Mouse (Mus musculus) thymus, postnatal 4 days (tissue): ENCODE measurements around the gene Sst.
A peak's percentile ranks its signal among the peaks of the same experiment; 100 is the strongest.
"Not testable (repeated sequence)": the region's sequence is repeated elsewhere in the genome, so short reads cannot be mapped to it uniquely, and the experiment has no call there.

ENCODE experiments used
- DNase-seq: peaks from one replicate; pipeline ENCODE4 v3.0.0; 2021

The Sst gene

DNA sequence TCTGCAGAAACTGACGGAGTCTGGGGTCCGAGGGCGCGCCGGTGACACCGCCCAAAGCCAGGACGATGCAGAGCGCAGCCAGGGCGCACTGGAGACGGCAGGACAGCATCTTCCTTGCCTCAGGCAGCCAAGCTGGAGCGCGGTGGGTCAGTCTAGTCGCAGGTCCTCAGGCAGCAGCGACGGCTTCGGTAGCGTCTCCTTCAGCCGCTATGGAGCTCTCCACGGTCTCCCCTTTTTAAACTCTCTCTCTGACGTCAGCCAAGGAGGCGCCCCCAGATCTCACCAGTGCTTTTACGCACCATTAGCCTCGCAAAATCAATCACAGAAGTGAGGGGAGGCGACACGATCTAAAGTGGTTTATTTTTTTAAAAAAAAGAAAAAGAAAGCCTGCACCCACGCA is at the start of gene Sst:
Sst (minus strand) TSS at position 323 of the 400 bp plus-strand sequence.
- no peak for DNase-seq

DNA sequence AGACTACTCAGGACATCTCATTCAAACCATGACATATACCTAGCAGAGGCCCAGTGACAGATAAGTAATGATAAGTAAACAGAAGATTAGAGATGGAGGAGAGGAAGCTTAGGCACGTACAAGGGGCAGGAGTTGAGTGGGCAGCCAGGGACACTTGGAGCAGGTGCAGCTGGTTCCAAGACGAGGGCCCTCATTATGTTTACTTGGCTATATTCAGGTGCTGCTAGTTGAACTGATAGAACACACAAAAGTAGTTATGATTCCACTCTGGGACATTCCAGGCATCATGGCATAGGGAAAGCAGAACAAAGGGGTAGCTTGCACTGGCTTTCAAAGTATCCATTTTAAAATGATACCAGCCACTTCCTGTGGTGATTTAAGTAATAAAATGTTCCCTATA is 43.6 kb upstream of the Sst start:
- no peak for DNase-seq

DNA sequence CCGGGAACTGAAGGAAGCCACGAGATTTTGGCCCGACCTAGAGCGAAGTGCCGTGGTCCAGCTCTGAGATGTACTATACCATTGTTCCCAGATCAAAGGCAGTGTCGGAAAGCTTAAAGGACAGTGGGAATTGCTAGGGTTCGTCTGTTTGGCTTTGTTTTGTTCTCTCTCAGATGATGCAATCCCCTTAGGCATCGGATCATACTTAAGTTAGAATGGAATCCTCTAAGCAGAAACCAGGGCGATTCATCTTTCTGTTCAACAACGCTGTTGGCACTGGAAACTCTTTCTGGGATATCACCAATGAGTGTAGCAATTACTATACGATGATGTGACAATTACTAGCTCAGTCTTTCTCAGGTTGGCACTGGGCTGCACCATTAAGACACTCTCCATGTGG is 41.5 kb upstream of the Sst start, which contains the start of gene Rtp2:
Rtp2 (minus strand) TSS at position 101 of the 400 bp plus-strand sequence.
- DNase-seq, result no peak

DNA sequence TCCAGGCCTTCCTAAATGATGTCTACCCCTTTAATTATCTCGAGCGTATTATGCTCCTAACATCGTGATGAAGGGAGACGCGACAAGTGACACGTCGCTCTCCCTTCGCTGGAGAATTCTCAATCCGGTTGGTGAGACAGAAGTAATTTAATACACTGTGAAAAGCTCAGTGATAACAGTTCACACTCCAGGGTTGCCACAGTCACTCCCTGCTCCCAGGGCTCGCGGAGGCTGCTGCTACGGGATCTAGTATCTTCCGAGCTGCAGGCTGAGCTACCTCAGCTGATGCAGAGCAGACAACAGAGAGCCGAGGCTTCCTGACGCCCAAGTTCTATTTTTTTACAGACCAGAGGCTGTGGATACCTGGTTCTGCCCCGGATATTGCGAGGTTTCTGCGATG is 40.5 kb upstream of the Sst start:
- no peak for DNase-seq

DNA sequence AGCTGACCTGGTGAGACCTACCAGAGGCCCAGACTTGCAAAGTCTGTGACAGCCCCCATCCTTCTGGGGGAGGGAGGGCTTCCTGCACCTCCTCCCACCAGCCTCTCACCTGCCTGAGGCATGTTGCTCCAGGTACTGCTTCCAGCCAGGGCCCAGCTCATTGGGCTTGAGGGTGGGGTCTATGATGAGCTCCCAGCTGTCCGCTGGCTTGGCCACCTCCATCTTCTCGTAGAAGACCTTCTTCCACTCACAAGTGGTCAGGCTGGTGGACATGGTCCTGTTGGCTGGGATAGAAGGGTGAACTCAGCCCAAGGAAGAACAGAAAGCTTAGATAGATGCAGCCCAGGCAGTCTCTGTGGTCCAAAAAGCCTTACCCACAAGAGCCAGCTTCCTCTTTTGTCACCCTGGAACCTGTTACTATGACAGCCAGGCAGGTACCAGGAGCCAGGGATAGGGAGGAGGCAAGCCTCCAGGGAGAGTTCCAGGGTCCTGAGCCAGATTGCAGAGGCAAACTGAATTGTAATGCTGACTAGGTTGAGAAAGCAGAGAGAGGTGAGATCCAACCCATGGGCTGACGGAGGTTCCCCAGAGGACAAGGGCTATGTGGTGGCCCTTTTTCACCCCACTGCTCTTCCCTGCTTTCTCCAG is 39.8 kb upstream of the Sst start:
- DNase-seq, result no peak

DNA sequence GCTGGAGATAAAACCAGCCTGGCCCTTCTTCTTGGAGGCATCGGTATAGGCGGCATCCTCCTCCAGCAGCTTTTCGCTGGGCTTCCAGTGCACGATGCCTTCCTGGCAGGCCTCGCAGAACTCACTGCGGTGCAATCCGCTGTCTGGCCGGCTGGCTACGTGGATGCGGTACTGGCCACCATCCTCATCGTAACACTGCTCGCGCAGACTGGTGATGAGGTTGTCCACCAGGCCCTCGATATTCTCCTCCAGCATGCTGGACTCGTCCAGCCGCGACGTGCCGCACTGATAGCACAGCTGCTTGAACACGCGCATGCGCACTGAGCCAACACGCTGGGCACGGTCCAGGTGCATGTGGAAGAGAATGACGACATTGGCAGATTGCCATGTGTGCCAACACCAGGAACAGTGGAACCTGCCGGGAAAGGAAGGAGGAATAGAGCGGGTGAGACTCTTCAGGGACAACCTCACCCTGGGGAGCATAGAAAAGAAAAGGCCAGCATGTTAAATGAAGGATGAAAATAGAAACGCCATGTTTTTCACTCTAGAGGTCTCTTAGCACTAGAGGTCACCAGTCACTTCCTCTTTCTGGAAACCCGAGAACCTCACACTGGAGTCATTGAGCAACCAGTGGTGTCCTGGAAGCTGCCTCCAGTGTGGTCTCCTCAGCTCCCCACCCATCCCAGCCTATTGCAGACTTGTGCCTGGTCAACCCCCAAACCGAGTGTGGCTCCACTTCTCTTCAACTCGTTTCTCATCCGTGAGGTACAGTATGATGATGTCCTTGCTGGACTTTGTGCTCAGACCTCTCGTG is 36.8 kb upstream of the Sst start:
- no peak for DNase-seq

DNA sequence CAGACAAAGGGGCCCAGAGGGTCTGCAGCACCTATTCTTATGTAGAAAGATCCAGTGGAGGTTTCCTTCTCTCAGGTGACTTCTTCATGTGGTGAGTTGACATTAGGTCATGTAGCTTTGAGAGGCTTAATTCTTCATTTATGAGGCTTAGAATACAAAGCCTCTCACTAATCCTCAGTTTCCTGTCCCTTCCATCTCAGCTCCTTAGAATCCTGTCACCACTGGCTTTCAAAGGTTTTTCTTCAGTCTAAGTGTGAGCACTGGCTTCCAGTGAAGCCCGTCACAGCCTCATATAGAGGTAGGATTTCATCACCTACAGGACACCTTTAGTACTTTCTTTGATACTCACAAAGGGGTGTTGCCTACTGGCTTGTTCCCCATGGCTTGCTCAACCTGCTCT is 32.1 kb upstream of the Sst start:
- no peak for DNase-seq

DNA sequence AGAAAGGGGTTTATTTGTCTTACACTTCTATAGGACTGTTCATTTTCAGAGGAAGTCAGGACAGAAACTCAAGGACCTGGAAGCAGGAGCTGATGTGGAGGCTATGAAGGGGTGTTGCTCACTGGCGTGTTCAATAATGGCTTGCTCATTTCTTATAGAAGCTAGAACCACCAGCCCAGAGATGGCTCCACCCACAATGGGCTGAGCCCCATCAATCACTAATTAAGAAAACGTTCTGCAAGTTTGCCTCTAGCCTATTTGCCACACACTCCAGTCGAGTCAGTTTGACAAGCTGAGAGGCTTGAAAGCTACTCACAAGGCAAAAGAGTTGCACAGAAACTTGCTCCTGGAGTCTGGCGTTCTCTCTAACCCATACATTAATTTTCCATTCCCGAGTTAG is 30.9 kb upstream of the Sst start:
- no peak for DNase-seq

DNA sequence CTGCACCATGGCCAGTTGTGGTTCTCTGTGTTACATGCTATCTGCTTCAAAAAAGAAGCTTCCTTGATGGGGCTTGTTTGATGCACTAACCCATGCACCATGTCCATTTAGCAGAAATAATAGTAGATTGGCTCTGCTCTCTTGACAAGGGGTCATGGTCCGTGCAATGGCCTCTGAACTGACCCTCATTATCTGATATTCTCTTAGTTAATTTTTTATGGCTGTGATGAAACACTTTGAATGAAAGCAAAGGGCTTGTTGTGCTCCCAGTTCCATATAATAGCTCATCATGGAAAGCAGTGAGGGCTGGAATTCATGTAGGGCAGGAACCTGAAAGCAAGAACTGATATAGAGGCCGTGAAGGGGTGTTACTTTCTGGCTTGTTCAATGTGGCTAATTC is 28.7 kb upstream of the Sst start:
- no peak for DNase-seq

DNA sequence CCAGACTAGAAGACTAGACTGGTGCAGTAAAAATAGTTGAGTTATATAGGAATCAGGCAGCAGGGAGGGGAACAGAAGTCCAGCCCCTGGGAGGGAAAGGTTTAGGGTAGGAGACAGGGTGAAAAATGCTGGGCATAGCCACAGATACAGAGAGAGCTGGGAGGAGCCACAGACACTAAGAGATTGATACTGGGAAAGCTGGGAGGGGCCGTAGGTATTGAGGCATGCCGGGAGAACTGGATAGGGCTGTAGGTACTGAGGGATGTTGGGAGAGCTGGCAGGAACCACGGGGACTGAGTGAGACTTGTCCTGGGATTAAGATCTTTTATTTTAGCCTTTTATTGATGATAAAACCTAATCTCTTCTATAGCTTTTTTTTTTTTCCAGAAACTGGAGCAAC is 22.6 kb upstream of the Sst start:
- DNase-seq, result no peak

DNA sequence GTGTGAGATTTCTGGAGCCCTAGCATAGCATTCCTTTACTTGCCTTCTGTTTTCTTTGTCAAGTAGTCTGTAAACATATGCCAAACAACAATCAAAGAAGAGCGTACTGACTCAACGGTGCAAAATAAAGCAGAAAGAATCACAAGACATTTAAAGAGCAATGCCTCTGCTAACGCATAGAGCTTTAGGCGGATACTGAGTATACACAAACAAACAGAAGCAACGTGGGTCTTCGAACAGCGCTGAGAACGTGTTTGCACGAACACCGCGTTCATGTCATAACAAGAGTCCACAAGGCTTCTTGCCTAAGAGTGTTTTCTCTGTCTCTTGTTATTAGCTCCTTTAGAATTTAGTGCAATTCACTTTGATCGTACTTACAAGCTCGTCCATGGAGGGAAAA is 22.0 kb upstream of the Sst start:
- DNase-seq, result no peak

DNA sequence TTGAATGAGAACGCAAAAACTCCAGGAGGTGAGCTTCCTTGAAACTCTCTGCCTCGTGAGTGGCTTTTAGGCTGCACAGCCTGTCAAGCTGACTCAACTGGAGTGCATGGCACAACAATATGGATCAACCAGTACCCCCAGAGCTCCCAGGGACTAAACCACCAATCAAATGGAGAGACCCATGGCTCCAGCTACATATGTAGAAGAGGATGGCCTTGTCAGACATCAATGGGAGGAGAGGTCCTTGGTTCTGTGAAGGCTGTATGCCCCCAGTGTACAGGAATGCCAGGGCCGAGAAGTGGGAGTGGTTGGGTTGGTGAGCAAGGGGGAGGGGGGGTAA is 18.2 kb upstream of the Sst start:
- not testable (repeated sequence) for DNase-seq

DNA sequence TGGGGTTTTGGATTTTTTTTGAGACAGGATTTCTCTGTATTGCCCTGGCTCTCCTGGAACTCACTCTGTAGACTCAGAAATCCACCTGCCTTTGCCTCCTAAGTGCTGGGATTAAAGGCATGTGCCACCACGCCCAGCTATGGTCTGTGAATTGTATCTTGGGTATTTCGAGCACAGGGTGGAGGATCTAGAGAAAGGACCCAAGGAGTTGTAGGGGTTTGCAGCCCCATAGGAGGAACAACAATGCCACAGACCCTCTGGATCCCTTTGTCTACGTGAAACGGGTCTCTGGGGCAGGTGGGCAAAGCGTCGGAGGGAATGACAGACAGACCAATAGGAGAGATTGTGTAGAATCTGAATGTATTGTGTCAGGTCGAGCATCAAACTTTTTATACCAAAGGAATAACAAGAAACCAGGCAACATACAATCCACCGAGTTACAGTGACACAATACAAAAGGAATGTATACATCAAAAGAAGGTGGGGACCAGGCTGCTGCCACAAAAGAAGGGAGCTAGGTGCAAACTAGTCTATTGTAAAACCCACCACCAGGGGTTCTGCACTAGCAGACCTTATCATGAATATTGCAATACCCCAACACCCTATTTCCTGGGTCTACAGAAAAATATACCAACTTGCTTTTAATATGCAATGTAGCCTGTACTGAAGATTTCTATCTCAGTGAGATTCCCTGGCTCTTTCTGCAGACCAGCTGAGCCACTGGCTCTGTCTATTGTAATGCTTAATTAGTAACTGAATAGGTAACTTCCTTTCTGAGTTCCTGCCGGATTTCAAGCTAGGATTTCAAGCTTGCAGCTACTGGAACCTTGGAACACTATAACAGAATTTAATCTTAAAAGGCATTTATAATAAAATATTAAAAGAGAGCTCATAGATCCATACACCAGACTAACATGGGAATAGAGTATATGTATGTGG is 17.6 kb upstream of the Sst start:
- DNase-seq, result not testable (repeated sequence)

DNA sequence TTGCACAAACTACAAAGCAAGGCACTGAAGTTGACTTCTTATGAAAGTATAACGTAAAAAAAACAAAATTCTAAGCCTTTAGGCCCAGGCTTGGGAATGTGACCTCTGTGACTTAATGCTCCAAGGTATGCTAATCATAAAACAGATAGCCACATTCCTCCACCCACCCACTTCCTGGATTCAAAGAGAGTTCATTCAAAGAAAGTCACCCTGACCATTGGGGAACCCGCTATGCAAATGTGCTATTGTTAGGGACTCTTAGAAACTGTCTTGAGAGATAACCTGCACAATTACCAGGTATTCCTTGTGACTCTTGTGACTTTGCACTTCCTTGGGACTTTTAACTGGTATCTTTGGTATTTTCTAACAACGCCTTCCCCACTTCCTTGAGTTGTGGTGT is 15.8 kb upstream of the Sst start:
- not testable (repeated sequence) for DNase-seq

DNA sequence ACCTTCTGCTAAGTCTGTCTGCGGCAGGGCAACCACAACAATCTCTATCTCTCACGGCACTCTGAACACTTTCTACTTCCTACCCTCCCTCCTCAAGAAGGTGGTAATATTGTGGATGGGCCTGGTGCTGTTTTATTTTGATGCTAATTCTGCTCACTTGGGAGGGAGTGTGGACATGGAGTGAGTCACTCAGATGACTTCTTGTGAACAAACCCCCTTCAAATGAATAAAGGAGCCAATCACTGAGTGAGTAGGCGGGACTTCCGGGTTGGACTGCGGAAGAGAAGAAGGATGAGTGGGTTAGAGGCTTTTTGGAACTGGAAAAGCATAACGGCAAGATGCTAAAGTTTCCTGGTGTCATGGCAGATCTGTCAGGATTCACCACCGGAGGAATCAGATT is 10.7 kb upstream of the Sst start:
- DNase-seq, result no peak

DNA sequence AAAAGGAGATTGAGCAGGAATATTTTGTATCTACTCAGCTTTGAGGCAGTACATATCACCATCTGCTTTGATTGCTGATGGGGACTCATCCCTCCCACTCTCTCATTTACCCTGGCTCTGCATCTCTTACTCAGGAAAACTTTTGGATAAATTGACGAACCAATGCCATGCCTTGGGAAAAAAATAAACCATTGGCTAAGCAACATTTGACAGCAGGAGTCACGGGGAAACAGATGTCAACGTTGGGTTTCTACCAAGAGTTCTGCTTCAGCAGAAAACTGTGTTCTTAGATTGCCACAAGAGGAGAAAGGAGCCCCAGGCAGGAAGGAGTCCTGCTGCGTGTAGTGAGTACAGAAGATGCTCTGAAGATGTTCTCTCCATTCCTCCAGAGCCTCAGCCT is 9.3 kb upstream of the Sst start:
- DNase-seq, result no peak

DNA sequence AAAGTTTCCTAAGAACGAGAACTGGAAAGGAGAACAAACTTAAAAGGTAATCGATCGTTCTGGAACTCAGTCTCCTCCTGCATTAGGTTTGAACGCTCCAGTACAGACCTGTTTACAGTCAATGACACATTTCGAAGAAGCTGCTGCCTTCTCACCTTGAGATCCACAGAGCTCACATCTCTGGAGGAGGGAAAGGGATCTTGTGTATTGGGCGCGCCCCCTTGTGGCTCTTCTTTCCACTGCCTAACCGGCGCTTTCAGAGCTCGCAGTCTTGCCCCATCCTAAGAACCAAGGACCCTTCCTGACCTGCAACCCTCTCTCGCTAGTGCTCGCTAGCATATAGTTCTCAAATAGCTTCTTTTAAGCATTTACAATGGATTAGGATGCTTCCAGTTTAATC is 8.1 kb upstream of the Sst start:
- DNase-seq, result peak; percentile 89

DNA sequence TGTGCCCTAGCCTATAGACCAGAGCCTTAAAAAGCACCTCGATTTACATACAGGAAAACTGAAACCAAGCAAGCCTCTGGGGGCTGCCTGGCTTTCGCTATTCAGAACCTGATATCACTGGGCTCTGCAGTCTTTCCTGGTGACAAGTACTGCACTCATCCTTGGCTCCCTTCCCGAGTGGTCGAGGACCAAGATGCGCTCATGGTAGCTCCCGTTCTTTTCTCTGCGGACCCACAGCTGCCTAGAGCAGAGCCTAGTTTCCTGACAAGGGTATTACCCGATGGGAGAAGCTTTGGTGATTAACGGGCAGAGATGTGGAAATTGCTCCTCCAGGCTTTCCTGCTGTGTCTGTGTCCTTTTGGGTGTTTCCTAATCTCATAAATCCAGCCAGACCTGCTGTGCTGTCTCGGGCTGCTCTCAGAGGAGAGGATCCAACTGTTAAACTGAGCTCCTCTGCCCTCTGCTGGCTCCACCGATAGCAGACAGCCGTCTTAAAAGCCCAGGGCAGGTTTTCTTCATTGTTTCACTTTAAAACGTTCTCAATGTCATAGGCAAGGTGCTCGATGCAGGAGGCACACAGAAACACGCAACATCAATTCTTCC is 7.3 kb upstream of the Sst start:
- DNase-seq, result peak; percentile 76

DNA sequence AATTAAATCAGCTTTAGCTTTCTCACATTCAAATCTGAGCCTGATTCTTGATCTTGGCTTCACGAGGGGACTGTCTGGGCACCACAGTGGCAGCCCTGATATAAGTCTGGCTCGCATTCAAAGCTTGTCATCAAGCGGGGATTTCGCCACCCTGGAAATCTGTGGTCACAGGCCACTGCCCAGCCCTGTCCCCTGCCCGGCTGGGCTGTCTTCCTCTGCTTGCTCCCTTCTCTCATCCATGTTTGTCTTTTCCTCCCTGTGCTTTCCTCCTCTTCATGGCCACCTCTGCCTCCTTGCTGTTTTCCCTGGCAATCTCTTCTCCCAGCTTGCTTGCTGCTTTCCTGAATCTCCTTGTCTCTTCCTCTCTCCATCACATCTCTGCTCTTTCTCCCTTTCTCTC is 6.7 kb upstream of the Sst start:
- DNase-seq, result no peak

DNA sequence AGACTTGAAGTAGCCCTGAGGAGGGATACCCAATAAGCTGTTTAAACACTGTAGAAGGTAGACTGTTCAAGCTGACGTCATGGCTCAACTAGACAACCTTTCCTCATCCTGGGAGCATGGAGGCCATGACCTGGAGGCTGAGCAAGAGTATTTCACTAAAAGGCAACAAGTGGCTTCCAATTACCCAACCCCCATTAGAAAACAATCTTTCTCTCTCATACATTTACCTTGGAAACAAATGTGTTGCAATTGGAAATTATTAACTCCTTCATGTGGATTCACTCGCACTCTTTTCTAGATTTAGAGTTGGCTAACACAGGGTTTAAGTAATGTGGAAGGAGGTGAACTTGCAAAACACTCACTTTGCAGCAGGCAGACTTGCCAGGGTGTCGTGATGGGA is 4.4 kb upstream of the Sst start:
- DNase-seq, result no peak

DNA sequence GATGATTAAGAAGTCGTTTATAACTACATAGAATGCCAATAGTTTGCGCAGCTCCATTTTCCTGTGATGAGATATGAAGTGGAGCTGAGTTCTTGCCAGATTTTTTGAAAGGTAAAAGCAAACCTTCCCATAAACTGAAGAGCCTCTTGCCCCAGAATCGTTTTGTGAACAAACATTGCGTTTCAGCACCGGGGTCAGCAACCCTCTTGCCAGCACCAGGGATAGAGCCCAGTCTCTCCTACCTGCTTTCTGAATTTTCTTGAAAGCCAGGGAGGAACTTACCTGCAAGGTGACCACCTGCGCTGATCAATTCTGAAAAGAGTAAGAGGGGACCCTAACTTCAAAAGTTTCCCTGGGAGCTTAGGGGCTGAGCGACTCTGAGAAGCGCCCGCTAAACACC is 607 bp downstream of the Sst start:
- DNase-seq, result peak; percentile 17

DNA sequence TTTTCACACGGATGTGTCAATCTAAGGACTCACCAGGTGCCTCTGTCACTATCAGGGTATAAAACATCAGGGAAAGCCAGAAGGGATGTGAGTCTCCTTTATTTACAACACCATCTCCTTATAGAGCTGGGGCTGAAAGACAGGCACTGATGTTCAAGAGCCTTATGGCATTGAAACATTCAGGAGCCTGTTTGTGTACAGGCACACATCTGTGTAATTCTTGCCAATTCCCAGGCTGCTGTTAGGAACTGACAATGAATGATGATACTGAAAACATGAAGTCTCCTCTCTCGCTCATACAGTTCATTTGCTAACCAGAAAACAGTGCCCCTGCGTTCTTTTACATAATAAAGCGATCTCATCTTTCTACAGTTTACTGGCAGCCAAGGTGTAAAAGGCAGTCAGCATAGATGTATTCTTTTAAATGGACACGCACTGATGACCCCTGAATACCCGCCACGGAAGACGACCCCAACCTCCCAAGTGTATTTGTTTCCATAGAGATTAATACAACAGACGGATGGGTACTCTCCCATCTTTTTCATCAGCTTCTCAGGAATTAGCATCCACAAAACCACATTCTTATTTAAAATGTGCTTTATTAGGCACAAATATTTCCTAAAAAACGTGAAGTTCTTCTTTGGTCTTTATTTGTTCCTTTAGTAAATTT is 2.7 kb downstream of the Sst start:
- DNase-seq, result no peak

DNA sequence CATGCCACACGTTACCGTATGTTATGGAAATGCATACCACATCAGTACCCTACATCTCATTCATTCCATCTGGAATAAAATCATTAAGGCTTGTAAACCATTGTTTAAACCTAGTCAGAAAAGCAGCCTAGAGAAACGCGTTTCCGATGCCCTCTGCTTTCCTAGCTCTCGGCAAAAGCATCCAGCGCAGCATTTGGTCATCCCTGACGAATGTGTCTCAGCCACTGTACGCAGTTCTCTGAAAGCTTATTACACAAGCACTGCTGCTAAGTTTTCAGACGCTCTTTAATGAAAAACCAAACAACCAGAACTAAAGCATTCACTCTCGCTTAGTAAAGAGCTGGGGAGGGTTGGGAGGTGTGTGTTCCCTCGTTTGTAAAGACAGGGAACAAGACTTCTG is 5.7 kb downstream of the Sst start:
- DNase-seq, result no peak
